Mouse (Mus musculus) left cerebral cortex, adult 2 months (tissue): Measurements from ENCODE around the gene Acad9. TPM values are rescaled to one million over a fixed set of nuclear protein-coding genes. Genes with fewer than 3 reads are reported as not detected.

Experiments
- DNase-seq, 2 experiments: peaks; one replicate each; pipeline ENCODE4 v3.0.0; 2021 to 2022; ENCODE audit warnings: low spot score in 2 of 2, mixed read lengths in 1 of 2; ENCODE audit errors: extremely low spot score in 1 of 2
- H3K27ac ChIP-seq: fragments of 200-600 bp; 2 replicates; pipeline ENCODE4 v1.8.1; 2022
- H3K4me3 ChIP-seq: fragments of 200-600 bp; 2 replicates; pipeline ENCODE4 v1.8.1; 2022
- CTCF ChIP-seq: fragments of 200-600 bp; IDR thresholded peaks from 2 replicates; pipeline ENCODE4 v1.8.1; 2022; ENCODE audit warnings: antibody characterized with exemption, mild to moderate bottlenecking, moderate library complexity
- intact Hi-C: fragments of 180-260 bp; cut with DNase I; formaldehyde crosslinking; loops from one replicate; pipeline ENCODE4 v1.15.1; 2025
- total RNA-seq, 2 experiments: library from RNA; stranded (reverse); gene quantifications; 2 replicates each; pipeline ENCODE4 v1.2.3; 2021

Acad9 gene
- total RNA-seq, 2 experiments from 2014 or later, result 45.6 to 48.2 TPM

- no peak overlapping the region for H3K4me3 ChIP-seq
- DNase-seq, result no peak
- TF ChIP-seq CTCF, result no peak
- H3K27ac ChIP-seq, result no peak overlapping the region
- intact Hi-C loops, result loop anchor here (2.0 kb wide), 1 partner anchor 83 kb away; the partner anchor contains the start of gene D3Ertd254e
Measured at GRCm38 (mm10) chr3:36067731-36068130, 2.0 kb downstream of the Acad9 start.

GRCm38 (mm10) chr3:36070436-36070835 is 4.7 kb downstream of the Acad9 start:
- no peak overlapping the region for H3K27ac ChIP-seq

GRCm38 (mm10) chr3:36071047-36071446 is 5.3 kb downstream of the Acad9 start:
- no peak for DNase-seq
- intact Hi-C loops, result no loop called here
- TF ChIP-seq CTCF, result no peak
- Histone ChIP-seq H3K4me3 (no peak overlapping the region), H3K27ac (no peak overlapping the region)

More at GRCm38 (mm10) chr3:36070436-36070835, 4.7 kb downstream of the Acad9 start:
- intact Hi-C loops, result no loop called here
- no peak for TF ChIP-seq CTCF
- no peak overlapping the region for H3K4me3 ChIP-seq
- no peak for DNase-seq

- no peak overlapping the region for H3K4me3 ChIP-seq
- intact Hi-C loops, result no loop called here
- TF ChIP-seq CTCF, result no peak
- no peak for DNase-seq
- no peak overlapping the region for H3K27ac ChIP-seq
Measured at GRCm38 (mm10) chr3:36074231-36074630, 8.5 kb downstream of the Acad9 start.

- no peak overlapping the region for H3K4me3 ChIP-seq
- no peak for DNase-seq
- TF ChIP-seq CTCF, result no peak
- intact Hi-C loops, result no loop called here
- H3K27ac ChIP-seq, result no peak overlapping the region
Measured at GRCm38 (mm10) chr3:36075466-36075865, 9.7 kb downstream of the Acad9 start.

GRCm38 (mm10) chr3:36077386-36077785 is 11.6 kb downstream of the Acad9 start:
- TF ChIP-seq CTCF, result no peak
- intact Hi-C loops, result no loop called here

GRCm38 (mm10) chr3:36079886-36080285 is 14.1 kb downstream of the Acad9 start:
- Histone ChIP-seq H3K27ac (no peak overlapping the region), H3K4me3 (no peak overlapping the region)
- intact Hi-C loops, result no loop called here
- TF ChIP-seq CTCF, result no peak
- DNase-seq, result no peak

More at GRCm38 (mm10) chr3:36077386-36077785, 11.6 kb downstream of the Acad9 start:
- Histone ChIP-seq H3K27ac (no peak overlapping the region), H3K4me3 (no peak overlapping the region)
- DNase-seq, result no peak

GRCm38 (mm10) chr3:36080741-36081140 is 15.0 kb downstream of the Acad9 start:
- no peak overlapping the region for H3K27ac ChIP-seq
- no peak for TF ChIP-seq CTCF
- no peak for DNase-seq
- H3K4me3 ChIP-seq, result no peak overlapping the region
- intact Hi-C loops, result no loop called here

GRCm38 (mm10) chr3:36082843-36083242 is 17.1 kb downstream of the Acad9 start:
- H3K4me3 ChIP-seq, result no peak overlapping the region
- intact Hi-C loops, result no loop called here
- no peak for TF ChIP-seq CTCF
- DNase-seq, result no peak
- no peak overlapping the region for H3K27ac ChIP-seq

GRCm38 (mm10) chr3:36083381-36083780 is 17.6 kb downstream of the Acad9 start:
- no peak overlapping the region for H3K4me3 ChIP-seq
- H3K27ac ChIP-seq, result no peak overlapping the region
- intact Hi-C loops, result no loop called here
- DNase-seq, result no peak
- TF ChIP-seq CTCF, result no peak

- Histone ChIP-seq H3K27ac (no peak overlapping the region), H3K4me3 (no peak overlapping the region)
- intact Hi-C loops, result no loop called here
- TF ChIP-seq CTCF, result no peak
- DNase-seq, result no peak
Measured at GRCm38 (mm10) chr3:36085394-36085793, 19.6 kb downstream of the Acad9 start.

GRCm38 (mm10) chr3:36087591-36087990 is 21.8 kb downstream of the Acad9 start:
- no peak overlapping the region for H3K27ac ChIP-seq
- H3K4me3 ChIP-seq, result no peak overlapping the region
- intact Hi-C loops, result no loop called here
- DNase-seq, result no peak
- no peak for TF ChIP-seq CTCF

- intact Hi-C loops, result no loop called here
- DNase-seq, result no peak
- TF ChIP-seq CTCF, result no peak
- Histone ChIP-seq H3K4me3 (no peak overlapping the region), H3K27ac (no peak overlapping the region)
Measured at GRCm38 (mm10) chr3:36095371-36095770, 29.6 kb downstream of the Acad9 start.
